Mouse (Mus musculus): ENCODE measurements around the gene Tns3.

DNA sequence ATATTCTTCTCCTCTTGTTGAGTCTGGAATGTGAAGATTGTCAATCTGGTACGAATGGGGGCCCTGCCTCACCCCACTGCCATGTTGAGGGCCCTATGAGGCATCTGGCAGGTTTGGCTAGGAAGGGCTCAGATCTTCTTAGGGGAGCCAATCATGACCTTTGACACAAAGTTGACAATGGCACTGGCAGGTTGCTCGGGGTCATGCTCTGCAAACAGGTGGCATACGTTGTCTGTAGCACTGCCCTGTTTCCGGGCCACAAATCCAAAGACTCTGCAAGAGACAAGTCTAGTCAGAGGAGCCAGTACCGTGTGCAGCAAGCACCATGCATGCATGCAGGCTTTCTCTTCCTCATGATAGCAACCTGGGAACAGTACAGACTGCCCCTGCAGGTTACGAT, 230.0 kb downstream of the Tns3 start:
- TF ChIP-seq POLR2A (IDR thresholded peaks at IDR 0.05; ENCODE audit: insufficient read length, low read depth) = no peak
- TF ChIP-seq MYOD1 (IDR thresholded peaks at IDR 0.05; ENCODE audit: control insufficient read depth in 1 of 3, insufficient read length in 2 of 3, low read depth in 2 of 3) = no peak
- no peak for TF ChIP-seq POLR2AphosphoS2 (IDR thresholded peaks at IDR 0.05; ENCODE audit: insufficient read length, low read depth)
- TF ChIP-seq E2F4 (IDR thresholded peaks at IDR 0.05; ENCODE audit: insufficient read depth) = no peak
- no peak for TF ChIP-seq REST (IDR thresholded peaks at IDR 0.05; ENCODE audit: insufficient read depth, insufficient read length)
- no peak for TF ChIP-seq USF1 (IDR thresholded peaks at IDR 0.05; ENCODE audit: low read depth)
- TF ChIP-seq MAX (IDR thresholded peaks at IDR 0.05; ENCODE audit: low read depth) = no peak
- no peak for TF ChIP-seq TCF12 (IDR thresholded peaks at IDR 0.05; ENCODE audit: insufficient read depth, poor library complexity, severe bottlenecking)
- TF ChIP-seq CEBPB (IDR thresholded peaks at IDR 0.05; ENCODE audit: insufficient read depth, poor library complexity, severe bottlenecking) = no peak
